Mouse (Mus musculus) spleen, adult 2 months (tissue): Measurements from ENCODE around the gene Dnajc6.

Experiments used
- CTCF ChIP-seq: fragments of 200-500 bp; IDR thresholded peaks from 2 replicates; pipeline ENCODE4 v1.5.1; 2011; ENCODE audit warnings: mild to moderate bottlenecking, inconsistent platforms; ENCODE audit not compliant: insufficient read depth, insufficient read length, insufficient replicate concordance; ENCODE audit errors: extremely low read depth
- POLR2A ChIP-seq: fragments of 200-500 bp; IDR thresholded peaks from 2 replicates; pipeline ENCODE4 v1.6.1; 2011; ENCODE audit warnings: low read depth, low read length, inconsistent platforms

DNA sequence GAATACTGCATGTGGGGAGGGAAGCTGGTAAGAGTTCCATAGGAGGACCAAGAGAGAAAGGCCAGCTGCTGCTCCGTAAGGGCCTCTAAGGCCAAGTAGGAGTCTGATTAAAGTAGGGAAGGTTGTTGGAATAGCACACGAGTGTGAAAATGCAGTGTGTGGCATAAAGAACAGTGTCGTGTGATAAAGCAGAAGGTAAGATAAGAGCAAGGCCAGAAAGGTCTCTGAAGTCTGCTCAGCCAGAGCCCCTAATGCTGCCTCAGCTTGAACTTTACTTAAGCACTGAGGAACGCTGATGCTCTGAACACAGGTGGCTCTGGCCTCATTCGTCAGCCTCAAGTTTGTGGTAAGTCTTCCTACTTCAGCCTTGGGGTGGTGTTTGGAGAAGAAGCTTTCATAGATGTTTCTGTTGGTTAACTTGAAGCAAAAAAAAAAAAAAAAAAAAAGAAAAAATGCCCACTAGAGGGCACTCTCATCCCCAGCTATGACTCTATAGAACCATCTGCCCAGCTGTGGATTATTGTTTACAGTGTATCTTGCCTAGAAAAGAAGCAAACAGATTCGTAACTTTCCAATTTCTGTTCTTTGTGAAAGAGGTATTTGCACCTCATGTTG lies 160.6 kb downstream of the Dnajc6 start:
- TF ChIP-seq POLR2A (no peak), CTCF (no peak)
